Mouse (Mus musculus): ENCODE measurements around the gene Cxcl3.
"Not testable (repeated sequence)": the region's sequence is repeated elsewhere in the genome, so short reads cannot be mapped to it uniquely, and the experiment has no call there.

Cxcl3 gene

DNA sequence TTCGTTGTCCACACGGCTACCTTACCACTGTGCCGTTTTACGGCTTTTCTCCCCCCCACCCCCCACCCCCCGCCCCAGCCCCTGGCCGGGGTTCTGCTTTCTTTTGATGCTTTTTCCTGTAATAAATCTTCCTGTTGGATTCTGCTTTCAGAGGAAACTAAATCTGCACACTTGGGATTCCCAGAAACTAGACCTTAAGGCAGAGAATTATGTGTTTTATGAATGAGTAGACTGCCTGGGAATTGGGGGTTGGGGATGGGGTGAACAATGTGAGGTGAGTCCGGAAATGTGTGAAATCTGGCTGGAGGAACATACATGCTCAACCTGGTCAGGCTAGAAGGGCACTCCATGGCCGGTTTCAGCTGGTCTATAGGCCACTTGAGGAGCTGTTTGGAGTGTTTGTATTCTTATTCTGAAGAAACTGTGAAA, 4.2 kb downstream of the Cxcl3 start:
- DNase-seq: no peak

DNA sequence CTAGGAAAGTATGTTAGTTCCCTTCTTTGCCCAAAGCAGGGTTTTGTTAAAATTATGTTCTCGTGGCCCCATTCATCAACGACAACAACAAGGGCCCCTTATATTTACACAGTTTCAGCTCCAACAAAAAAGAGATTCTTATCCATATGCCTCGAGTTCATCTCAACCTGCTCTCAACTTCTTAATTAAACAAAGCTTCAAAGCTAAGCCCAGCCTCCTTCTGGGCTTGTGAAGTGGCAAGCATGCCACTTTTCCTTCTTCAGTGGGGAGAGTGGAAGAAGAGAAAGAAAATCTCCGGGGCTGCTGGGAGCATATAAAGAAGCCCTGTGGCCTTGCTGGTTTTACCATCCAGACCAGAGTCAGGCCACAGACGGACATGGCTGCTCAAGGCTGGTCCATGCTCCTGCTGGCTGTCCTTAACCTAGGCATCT, 8.3 kb downstream of the Cxcl3 start, which contains the start of gene Cxcl15:
TSS of gene Cxcl15 (plus strand) at position 340 of the 431 bp plus-strand sequence.
- no peak for DNase-seq

DNA sequence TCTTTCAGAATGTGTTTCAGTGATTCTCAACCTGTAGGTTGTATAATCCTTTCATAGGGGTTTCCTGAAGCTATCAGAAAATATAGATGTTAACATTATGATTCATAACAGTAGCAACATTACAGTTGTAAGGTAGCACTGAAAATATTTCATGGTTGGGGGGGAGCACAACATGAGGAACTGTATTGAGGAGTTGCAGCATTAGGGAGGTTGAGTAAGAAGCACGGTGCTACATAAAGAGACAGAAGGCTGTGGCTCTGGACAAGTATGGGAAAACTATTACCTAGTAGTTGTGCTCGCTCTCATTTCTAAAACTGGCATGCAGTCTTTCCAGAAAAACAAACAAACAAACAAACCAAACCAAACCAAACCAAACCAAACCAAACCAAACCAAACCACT, 9.5 kb downstream of the Cxcl3 start:
- DNase-seq: not testable (repeated sequence)

DNA sequence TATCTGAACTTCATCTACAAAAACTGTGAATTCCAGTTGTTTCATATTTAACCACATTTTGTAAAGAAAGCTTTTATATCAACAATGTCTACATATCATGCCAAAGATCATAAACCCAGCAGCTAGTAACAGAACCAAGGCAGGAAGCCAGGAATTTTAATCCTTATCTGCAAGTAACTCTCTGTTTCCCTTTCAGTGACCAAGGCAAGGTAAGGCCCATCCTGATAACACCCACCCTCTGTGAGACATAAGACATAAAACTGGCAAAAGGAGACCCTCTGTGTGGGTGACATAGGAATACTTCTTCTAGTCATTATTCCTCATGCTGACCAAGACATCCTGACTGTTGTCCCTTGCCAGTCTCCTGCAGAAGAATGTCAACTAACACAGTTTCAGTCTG, 18.7 kb downstream of the Cxcl3 start:
- no peak for DNase-seq

DNA sequence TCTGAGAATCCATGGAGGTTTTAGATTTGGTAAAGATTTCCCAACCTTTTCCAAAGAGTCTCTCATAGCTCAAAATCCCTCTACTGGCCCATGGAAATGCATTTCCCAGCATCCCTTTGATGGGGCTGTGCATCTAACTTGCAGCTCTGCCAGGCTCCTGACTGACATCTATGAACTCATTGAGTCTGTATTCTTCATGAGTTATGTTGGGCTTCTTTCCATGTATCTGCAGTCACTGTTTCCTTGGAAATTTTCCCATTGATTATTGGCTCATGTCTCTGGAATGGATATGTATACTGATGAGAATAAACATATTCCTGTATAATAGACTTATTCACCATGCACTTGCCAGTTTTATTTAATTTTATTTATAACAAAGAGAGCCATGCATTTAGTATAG, 20.1 kb downstream of the Cxcl3 start:
- DNase-seq: no peak

DNA sequence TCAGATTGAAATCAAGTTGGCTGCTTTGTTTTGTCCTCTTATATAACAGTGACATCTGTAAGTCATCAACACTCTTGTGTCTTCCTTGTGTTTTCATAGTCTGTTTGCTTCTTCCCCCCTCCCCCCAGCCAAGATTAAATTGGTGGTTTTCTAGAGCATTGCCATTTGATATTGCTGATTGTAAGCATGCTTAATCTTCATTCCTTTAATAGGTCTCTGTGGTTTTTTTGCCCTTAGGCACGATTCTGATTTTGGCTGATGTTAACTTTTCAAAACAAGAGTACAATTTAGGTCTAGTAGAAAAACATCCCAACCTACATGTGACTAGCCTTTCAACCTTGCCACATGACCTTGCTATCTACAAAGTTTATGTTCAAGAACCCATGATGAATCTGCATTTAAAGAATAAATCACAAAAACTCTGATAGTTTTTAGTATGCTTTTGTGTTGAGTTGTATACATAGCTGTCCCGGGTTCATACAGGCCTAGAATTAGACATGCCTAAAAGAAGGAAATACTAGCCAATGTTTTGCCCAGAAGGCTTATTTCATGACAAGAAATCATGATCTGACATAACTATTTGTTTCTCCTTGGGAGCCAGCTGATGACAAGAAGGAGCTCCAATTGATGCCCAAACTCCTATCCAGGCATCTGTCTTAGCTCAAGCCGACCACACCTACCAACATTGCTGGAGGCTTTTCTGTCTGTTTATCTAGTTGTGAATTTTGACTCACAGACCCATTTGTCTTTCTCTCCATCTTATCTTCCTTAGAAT, 21.5 kb downstream of the Cxcl3 start:
- DNase-seq: no peak

DNA sequence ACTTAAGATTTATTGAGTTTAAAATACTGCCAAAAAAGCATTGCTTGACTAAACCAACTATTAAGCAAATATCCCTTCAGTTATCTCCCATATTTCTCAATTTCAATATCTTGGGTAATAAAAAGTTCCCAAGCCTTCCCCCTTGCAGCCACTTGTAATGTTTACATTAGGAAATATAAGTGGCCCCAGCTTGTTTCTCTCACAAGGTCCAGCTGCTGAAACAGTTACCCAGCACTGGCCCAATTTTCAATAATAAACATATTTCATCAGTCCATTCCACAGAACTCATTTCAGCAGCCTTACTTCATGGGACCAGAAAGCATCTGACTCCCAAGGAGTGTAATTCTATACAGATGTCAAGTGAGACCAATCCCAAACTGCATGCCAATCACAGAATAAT, 33.9 kb downstream of the Cxcl3 start:
- DNase-seq: no peak

DNA sequence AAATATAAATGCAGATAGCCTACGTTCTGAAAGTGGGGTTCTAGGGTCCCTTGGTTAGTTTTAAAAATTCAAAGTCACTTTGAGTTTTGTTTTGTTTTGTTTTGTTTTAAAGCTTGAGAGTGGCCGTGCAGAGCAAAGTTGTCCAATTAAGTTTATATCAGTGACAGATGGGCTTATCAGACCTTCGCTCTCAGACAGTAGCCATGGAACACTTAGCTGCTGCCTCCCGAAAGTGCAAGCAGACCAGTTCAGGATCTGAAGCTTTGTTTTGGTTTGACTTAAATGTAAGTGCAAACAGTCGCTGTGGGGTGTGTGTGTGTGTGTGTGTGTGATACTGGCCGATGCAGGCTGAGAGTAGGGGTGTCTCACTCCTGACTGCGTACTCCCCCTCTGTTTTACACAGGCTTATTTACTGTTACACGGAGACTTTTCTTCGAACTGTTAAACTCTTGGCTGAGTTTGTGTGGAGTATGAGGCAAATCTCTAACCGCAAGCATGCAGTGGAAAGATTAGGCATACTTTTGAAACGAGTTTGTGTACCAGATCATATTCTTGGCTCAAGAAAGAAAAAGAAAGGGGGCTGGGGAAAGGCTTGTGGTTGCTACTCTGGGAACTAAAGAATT, 46.4 kb downstream of the Cxcl3 start:
- DNase-seq: no peak

DNA sequence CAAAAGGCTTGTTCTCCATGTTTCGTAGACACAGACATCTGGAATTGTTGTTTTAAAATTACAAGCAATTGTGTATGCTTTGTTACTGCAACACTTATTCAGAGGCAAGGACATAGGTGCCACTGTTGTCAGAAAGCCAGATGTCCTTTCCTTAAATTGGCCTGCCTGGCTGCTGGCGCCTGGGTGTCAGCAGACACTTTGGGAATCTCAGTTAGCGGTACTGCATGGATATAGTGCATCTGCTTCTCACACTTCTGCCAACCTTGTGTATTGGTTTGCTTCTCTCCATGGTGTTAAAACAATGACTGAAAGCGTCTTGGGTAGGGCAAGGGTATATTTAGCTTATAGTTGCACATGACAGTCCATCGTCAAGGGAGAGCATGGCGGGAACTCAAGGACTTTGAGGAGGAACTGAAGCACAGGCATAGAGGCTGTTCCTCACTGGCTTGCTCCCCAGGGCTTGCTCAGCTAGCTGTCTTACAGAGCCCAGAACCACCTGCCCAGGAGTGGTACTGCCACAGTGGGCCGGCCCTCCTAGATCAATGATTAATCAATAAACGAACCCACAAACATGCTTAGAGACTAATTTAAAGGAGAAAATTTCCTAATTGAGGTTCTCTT, 47.0 kb downstream of the Cxcl3 start:
- DNase-seq: no peak

DNA sequence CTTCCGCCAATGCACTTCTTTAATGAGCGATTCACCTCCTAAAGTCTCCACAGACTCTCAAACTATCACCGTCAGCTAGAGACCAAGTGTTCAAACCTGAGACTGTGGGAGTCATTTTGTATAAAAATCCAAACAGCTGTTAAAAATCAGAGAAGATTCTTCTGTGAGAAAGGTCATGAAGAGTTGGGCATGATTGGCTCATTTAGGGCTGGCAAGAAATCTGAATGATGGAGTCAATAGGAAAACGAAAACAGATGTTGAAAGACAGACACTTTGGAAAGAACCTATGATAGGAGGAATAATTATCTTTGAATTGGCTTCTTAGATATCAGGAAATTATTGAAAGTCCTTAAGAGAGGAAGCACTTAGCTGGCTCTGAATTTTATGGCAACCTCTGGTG, 48.5 kb downstream of the Cxcl3 start:
- DNase-seq: no peak

DNA sequence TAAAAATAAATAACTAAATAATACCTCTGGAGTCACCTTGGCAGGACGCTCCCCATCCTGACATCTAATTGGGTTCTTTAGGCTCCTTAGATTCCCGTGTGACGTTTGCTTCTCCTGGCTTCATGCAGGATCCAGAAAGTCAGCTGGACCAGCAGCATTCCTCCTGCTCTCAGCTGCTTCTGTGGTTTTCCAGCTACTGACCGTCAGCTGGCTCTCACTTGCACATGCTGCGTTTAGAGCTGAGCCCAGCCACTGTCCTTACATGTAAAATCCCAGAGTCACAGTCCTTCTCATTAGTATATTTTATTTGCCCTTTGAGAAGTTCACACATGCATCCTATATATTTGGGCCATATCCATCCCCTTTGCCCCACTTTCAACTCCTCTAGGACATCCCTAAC, 52.7 kb downstream of the Cxcl3 start:
- DNase-seq: no peak

Data from layer of hippocampus, adult 9-11 months (tissue).